Mouse (Mus musculus) midbrain, postnatal 0 days (tissue): ENCODE data around the gene Ranbp3l. TPM values are rescaled to one million over a fixed set of nuclear protein-coding genes. Genes with fewer than 3 reads are reported as not detected.

Experiments used
- ATAC-seq: fragments of 200-750 bp; cut with Nextera tagmentation; 2 replicates; pipeline ENCODE4 v1.8.0; 2017; ENCODE audit warnings: moderate number of reproducible peaks, mild to moderate bottlenecking, moderate TSS enrichment, moderate library complexity; ENCODE audit not compliant: low FRiP score
- DNase-seq: peaks from one replicate; pipeline ENCODE4 v3.0.0-alpha.2; 2015; ENCODE audit warnings: low spot score
- H3K27ac ChIP-seq: fragments of 300-500 bp; sonication (generic); 2 replicates; pipeline ENCODE4 v1.5.1; 2014; ENCODE audit warnings: low read depth, mild to moderate bottlenecking, low read length, mixed read lengths
- H3K27me3 ChIP-seq: fragments of 300-500 bp; sonication (generic); 2 replicates; pipeline ENCODE4 v1.6.1; 2014; ENCODE audit warnings: low read length, control low read depth, mixed read lengths; ENCODE audit not compliant: insufficient read depth
- H3K36me3 ChIP-seq: fragments of 300-500 bp; sonication (generic); 2 replicates; pipeline ENCODE4 v1.6.1; 2014; ENCODE audit warnings: low read length, control low read depth, mixed read lengths; ENCODE audit not compliant: insufficient read depth
- H3K4me1 ChIP-seq: fragments of 300-500 bp; sonication (generic); 2 replicates; pipeline ENCODE4 v1.6.1; 2014; ENCODE audit warnings: mild to moderate bottlenecking, control low read depth, antibody characterized with exemption, low read length, mixed read lengths; ENCODE audit not compliant: insufficient read depth
- H3K4me2 ChIP-seq: fragments of 300-500 bp; sonication (generic); 2 replicates; pipeline ENCODE4 v1.6.1; 2014; ENCODE audit warnings: low read depth, mild to moderate bottlenecking, low read length, mixed read lengths; ENCODE audit not compliant: poor library complexity, severe bottlenecking
- H3K4me3 ChIP-seq: fragments of 300-500 bp; sonication (generic); 2 replicates; pipeline ENCODE4 v1.5.1; 2014; ENCODE audit warnings: low read depth, mild to moderate bottlenecking, low read length, moderate library complexity
- H3K9ac ChIP-seq: fragments of 300-500 bp; sonication (generic); replicated peaks from 2 replicates; pipeline ENCODE4 v1.6.1; 2014; ENCODE audit warnings: mild to moderate bottlenecking, low read length, moderate library complexity, mixed read lengths; ENCODE audit not compliant: poor library complexity, severe bottlenecking
- H3K9me3 ChIP-seq: fragments of 300-500 bp; sonication (generic); 2 replicates; pipeline ENCODE4 v1.6.1; 2016; ENCODE audit warnings: low read length, control low read depth
- CTCF ChIP-seq: IDR thresholded peaks from 2 replicates; pipeline ENCODE4 v1.5.1; 2016; ENCODE audit warnings: antibody characterized with exemption, mild to moderate bottlenecking
- WGBS: fragments of 180-500 bp; shearing (Covaris S2); extraction: QIAGEN DNeasy Blood & Tissue Kit; methylation state at CpG from one replicate; pipeline ENCODE4 v1.1.7; 2014; 5-methylcytosine and 5-hydroxymethylcytosine counted together
- polyA plus RNA-seq: library from polyadenylated mRNA; unstranded; fragments of >200 nt; fragmentation: Nextera tagmentation; extraction: Ambion mirVana; gene quantifications from 2 replicates; pipeline ENCODE4 v1.2.1, GENCODE M21; 2015
- total RNA-seq: library from RNA; depleted of rRNA; stranded (reverse); fragments of >200 nt; gene quantifications from 2 replicates; pipeline ENCODE4 v1.2.3, GENCODE M21; 2014

Ranbp3l gene
- total and polyA plus RNA-seq, 2 experiments from 2014 or later = 14.5 to 15.0 TPM

DNA sequence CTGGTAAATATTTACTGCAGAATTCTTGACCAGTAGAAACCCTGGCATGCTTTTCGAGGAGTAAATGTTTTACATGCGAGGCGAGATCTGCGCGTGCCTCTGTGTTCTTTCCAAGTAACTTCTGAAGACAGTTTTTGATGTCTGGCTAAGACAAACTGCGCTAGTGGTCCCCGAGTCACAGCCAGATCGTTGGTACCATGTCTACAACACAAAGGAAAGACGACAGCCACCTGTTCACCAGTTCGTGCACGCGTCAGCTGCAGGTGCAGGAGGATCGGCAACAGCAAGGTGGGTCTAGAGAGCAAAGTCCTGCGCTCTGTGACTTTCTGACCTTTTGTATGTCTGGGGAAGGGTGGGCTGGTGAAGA is 463 bp downstream of the Ranbp3l start:
- TF ChIP-seq CTCF = no peak
- DNase-seq (peak; percentile 5), ATAC-seq (no peak)
- no peaks in the 10 kb centered on the region for H3K27me3 ChIP-seq
- H3K4me2 ChIP-seq = peak overlapping the region; percentile 44
- H3K9ac ChIP-seq = no peak overlapping the region
- no peaks in the 10 kb centered on the region for H3K4me1 ChIP-seq
- no peaks in the 10 kb centered on the region for H3K9me3 ChIP-seq
- peak overlapping the region; percentile 47; the same call in 1 of the 2 replicates for H3K27ac ChIP-seq
- H3K36me3 ChIP-seq = no peaks in the 10 kb centered on the region
- H3K4me3 ChIP-seq = peak overlapping the region; percentile 21; the same call in 1 of the 2 replicates
- 75% methylated on average over 14 of the region's 14 CpGs for WGBS

DNA sequence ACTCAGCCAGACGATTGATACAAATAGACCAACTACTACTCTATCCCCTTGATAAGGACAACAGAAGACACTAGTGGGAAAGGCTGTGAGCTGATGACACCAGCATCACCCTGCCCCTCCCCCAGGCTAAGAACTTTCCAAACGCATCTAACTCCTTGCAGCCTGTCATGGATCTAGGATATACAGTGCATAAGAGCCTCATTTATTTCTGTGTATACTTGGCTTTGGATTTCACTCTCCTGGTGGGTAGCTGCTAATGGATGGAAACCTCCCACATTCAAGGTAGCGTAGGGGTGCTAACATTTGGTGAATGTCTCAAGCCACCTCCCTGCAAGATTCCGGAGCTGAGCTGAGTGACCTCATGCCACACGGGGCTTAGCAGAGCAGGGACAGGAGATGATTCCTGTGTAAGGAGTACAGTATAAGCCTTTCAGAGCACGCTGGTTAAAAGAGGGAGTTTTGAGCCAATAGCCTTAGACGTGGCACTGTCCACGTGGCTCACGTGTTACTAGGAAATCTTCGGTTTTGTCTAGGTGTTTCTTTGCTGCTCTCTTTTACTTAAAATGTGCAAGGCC is 1.4 kb downstream of the Ranbp3l start:
- no peak for ATAC-seq
- Histone ChIP-seq H3K9ac (no peak overlapping the region), H3K27me3 (no peaks in the 10 kb centered on the region), H3K4me1 (no peaks in the 10 kb centered on the region), H3K4me2 (no peak overlapping the region), H3K9me3 (no peaks in the 10 kb centered on the region), H3K27ac (no peak overlapping the region), H3K36me3 (no peaks in the 10 kb centered on the region), H3K4me3 (no peak overlapping the region)
- no peak for DNase-seq
- TF ChIP-seq CTCF = no peak
- 86% methylated on average over 10 of the region's 10 CpGs for whole genome bisulfite sequencing

DNA sequence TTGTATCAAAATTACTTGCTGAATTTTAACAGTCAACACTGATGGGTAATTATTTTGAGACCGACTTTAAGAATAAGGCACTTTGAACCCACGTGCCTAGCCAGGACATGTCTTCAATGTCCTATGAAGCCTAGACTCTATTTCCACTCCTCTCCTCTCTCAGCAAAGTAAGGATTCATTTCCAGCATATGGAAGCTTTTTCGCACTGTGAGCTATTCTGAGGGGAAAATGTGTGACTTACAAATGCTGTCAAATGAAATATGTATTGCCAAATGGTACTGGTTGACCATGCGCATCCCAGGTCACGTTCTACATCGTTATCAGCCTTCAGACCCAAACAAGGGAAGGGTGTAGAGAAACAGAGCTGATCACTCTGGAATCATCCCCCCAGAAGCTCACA is 23.5 kb downstream of the Ranbp3l start:
- H3K4me3 ChIP-seq = no peak overlapping the region
- ATAC-seq = no peak
- no peak for DNase-seq
- 90% methylated on average over 6 of the region's 6 CpGs for WGBS
- H3K27ac ChIP-seq = no peak overlapping the region
- H3K27me3 ChIP-seq = no peaks in the 10 kb centered on the region
- TF ChIP-seq CTCF = no peak
- H3K9me3 ChIP-seq = no peaks in the 10 kb centered on the region
- H3K9ac ChIP-seq = no peak overlapping the region
- H3K36me3 ChIP-seq = no peaks in the 10 kb centered on the region
- H3K4me2 ChIP-seq = no peak overlapping the region
- no peaks in the 10 kb centered on the region for H3K4me1 ChIP-seq

DNA sequence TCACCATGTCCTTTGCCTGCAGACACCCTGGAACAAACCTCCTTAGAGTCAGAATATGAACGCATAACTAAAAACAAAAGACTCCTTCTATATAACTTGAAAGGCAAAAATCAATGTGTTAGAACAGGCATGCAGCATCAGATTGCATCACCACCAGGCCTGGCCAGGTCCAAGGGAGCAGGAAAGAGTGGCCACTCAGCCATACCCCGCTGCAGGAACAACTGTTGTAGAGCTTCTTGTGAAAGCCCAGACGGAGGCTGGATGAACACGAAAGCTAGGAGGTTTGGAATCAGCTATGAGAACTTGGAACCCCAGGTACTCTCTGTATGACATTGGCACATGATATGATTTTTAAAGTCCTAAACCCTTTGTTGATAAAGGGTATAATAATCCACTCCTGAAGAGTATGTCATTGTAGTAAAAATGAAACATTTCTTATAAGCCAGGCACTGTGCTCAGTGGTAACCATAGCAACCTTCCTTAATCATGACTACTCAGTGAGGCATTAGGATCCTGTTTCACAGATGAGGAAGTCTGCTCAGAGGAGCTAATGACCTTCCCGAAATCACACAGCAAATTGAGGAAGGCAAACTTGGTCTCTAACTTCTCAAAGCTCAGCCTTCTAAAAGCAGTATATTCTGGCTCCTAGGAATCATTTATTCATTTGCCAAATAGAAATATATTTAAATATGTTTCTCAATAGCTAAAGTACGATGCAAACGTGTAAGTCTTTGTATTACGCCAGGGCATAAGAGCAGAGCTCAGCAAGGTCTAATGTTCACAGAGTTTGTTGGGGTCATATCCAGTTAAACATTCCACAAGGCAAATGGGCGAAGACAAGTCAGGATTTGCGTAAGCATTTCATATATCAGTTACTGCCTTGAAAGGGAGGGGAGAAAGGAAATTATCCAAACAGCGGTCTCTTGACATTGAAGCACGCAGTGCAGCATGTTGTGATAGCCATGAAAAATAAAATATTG is 24.4 kb downstream of the Ranbp3l start:
- H3K27me3 ChIP-seq = no peaks in the 10 kb centered on the region
- no peaks in the 10 kb centered on the region for H3K36me3 ChIP-seq
- H3K9ac ChIP-seq = no peak overlapping the region
- peak; percentile 21 for DNase-seq
- no peaks in the 10 kb centered on the region for H3K9me3 ChIP-seq
- WGBS = 80% methylated on average over 12 of the region's 12 CpGs
- no peak overlapping the region for H3K4me3 ChIP-seq
- peak; percentile 54 for ATAC-seq
- TF ChIP-seq CTCF = no peak
- H3K4me2 ChIP-seq = no peak overlapping the region
- H3K4me1 ChIP-seq = no peaks in the 10 kb centered on the region
- no peak overlapping the region for H3K27ac ChIP-seq

DNA sequence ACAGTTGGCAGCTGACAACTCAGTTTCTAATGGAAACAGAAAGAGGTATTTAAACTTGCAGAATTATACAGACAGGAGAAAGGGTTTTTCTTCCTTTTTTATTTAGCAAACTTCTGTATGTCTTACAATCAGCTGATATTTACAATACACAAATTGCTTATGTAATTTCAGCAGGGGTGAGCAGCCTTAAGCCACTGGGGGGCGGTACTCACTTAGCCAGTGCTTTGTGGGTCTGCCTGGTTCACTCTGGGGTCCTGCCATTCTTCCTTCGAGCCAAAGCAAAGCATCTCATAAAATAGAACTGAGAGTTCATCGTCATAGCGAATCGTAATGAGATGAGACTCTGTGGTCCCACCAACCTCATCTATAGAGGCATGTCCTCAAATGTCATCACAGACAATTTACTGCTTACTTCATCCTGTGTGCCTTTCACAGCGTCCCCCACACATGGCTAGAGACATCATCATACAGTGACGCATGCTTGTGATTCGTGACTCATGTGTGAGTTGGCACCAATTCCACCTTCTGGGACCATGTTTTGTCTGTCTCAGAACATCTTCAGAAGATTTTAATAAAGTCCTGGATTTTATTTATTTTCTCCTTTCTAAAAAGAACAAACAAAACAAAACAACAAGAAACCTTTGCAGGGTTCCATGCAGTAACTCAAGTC is 27.0 kb downstream of the Ranbp3l start:
- H3K9me3 ChIP-seq = no peaks in the 10 kb centered on the region
- H3K4me1 ChIP-seq = no peaks in the 10 kb centered on the region
- no peak overlapping the region for H3K4me3 ChIP-seq
- ATAC-seq = no peak
- TF ChIP-seq CTCF = peak; percentile 54
- WGBS = 70% methylated on average over 8 of the region's 8 CpGs
- no peak overlapping the region for H3K4me2 ChIP-seq
- H3K27me3 ChIP-seq = no peaks in the 10 kb centered on the region
- no peak for DNase-seq
- H3K27ac ChIP-seq = no peak overlapping the region
- no peaks in the 10 kb centered on the region for H3K36me3 ChIP-seq
- H3K9ac ChIP-seq = no peak overlapping the region
